Mouse (Mus musculus): Measurements from ENCODE around the gene Olfr847.

Olfr847 gene

DNA sequence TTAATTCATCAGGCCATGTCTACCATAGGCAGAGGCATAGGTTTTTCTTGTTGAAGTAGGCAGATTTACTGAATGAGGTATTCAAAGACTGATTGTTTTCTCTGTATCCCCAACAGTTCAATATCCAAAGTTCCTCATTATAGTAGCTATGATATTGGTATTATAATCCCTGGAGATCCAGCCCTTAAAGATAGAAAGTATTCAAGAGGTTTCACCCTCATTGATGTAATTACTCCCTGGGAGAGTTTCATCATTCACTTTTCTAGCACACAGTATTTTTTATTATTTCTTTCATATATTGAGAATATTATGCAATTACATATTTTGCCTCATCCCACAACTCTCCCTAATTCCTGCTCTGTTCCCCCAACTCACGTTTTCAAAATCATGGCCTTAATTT, at the start of gene Olfr847:
TSS of gene Olfr847 (minus strand) at position 101 of the 400 bp plus-strand sequence.
- no peak for DNase-seq (ENCODE audit: low spot score in 2 of 2)

DNA sequence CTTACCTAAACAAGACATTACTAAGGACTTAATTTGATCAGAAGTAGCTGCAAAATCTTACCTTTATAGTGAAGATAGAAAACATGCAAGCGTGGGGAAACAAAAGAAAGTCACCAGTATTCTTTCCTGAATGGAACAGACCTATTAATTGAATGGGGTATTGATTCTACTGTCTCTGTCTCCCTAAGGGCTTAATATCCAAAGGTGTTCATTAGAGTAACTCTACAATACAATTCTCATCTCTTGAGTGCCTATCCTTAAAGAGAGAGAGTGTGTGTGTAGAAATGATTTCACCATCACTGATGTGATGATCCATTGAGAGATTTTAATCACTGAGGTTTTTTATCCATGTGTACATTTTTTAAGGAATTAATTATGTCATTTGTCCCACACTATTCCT, 14.6 kb downstream of the Olfr847 start, which contains the start of gene Olfr846:
TSS of gene Olfr846 (minus strand) at position 101 of the 400 bp plus-strand sequence.
- no peak for DNase-seq (ENCODE audit: low spot score in 2 of 2)

DNA sequence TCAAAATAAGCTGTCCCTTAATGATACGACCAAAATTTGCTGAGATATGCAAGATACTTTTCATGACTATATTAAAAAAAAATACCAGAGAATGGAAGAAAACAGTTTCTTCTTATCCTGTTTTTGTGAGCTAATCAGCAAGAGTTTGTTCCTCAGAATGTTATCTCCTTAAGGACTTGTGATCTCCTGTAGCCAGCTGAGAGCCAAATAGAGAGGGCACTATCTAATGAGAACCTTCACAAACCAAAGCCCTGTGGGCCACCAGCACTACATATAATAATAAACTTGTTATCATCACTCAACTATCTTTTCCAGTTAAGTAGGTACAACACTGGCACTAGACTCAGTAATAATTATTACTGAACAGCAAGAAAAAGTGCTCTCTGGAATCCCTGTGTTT, 42.3 kb downstream of the Olfr847 start, which contains the start of gene Olfr845:
TSS of gene Olfr845 (plus strand) at position 301 of the 400 bp plus-strand sequence.
- no peak for DNase-seq (ENCODE audit: low spot score in 2 of 2)
